In genomic region chr9:52678839-52679215, GRCm38 (mm10) we compare ENCODE assay signal across 8 mouse cellular contexts. TPM values are rescaled to one million over a fixed set of nuclear protein-coding genes. Genes with fewer than 3 reads are reported as not detected.
DNase-seq lines count a peak whose midpoint lies in the region; ATAC-seq lines count a peak whose summit lies in the region.
"Had no signal": no experiment of that assay in that cellular context is flagged by ENCODE, and none has a peak within 500 bp of the region (broad histone marks: within the 10 kb centered on the region; RNA-seq: fewer than 3 reads in every experiment).

No protein-coding gene starts in this region.

- 2% methylated on average over 10 of the region's 10 CpGs for WGBS in lung, embryonic 16.5 days
- WGBS in forebrain, embryonic 15.5 days, result under 1% methylated on average over 10 of the region's 10 CpGs
- WGBS in limb, embryonic 10.5 days, result 2% methylated on average over 10 of the region's 10 CpGs
- WGBS in stomach, embryonic 14.5 days, result 3% methylated on average over 10 of the region's 10 CpGs

- no peak overlapping the region for H3K27ac ChIP-seq in lung, embryonic 16.5 days (ENCODE audit: low read length)
- H3K27ac ChIP-seq in forebrain, embryonic 15.5 days (replicated peaks), result peak overlapping the region; percentile 70; the same call in 1 of the 2 replicates
- no peak overlapping the region for H3K27ac ChIP-seq in limb, embryonic 10.5 days
- H3K27ac ChIP-seq in stomach, embryonic 14.5 days (ENCODE audit: low read length), result no peak overlapping the region

- H3K9ac ChIP-seq in lung, embryonic 16.5 days (ENCODE audit: low read length), result no peak overlapping the region
- H3K9ac ChIP-seq in forebrain, embryonic 15.5 days (replicated peaks), result peak overlapping the region; percentile 72
- no peak overlapping the region for H3K9ac ChIP-seq in stomach, embryonic 14.5 days (replicated peaks; ENCODE audit: low read depth, low read length)

- peak overlapping the region; percentile 30 for H3K4me3 ChIP-seq in lung, embryonic 16.5 days (ENCODE audit: low read length)
- H3K4me3 ChIP-seq in forebrain, embryonic 15.5 days, result peak overlapping the region; percentile 56
- peak overlapping the region; percentile 50 for H3K4me3 ChIP-seq in limb, embryonic 10.5 days
- peak overlapping the region; percentile 32 for H3K4me3 ChIP-seq in stomach, embryonic 14.5 days (ENCODE audit: low read depth, low read length)
- H3K4me3 ChIP-seq: erythroblast, embryonic 14.5 days had no signal

- ATAC-seq in lung, embryonic 16.5 days (ENCODE audit: low read depth), result no peak
- peak; percentile 30 for ATAC-seq in forebrain, embryonic 15.5 days (replicated peaks)
- no peak for ATAC-seq in stomach, embryonic 14.5 days (ENCODE audit: insufficient number of reproducible peaks, insufficient read depth, low FRiP score, low read depth)

- peaks cover 37% of the 10 kb centered on the region for H3K27me3 ChIP-seq in lung, embryonic 16.5 days (ENCODE audit: control insufficient read depth, insufficient read depth, low read depth, low read length)
- H3K27me3 ChIP-seq in forebrain, embryonic 15.5 days, result peaks cover 27% of the 10 kb centered on the region; the same call in 1 of the 2 replicates
- H3K27me3 ChIP-seq in limb, embryonic 10.5 days (ENCODE audit: low read depth, poor library complexity, severe bottlenecking), result peaks cover 51% of the 10 kb centered on the region
- peaks cover 30% of the 10 kb centered on the region for H3K27me3 ChIP-seq in stomach, embryonic 14.5 days (ENCODE audit: control insufficient read depth, insufficient read depth, low read length)

- H3K36me3 ChIP-seq in lung, embryonic 16.5 days (ENCODE audit: control insufficient read depth, insufficient read depth, low read length), result no peaks in the 10 kb centered on the region
- no peaks in the 10 kb centered on the region for H3K36me3 ChIP-seq in forebrain, embryonic 15.5 days
- H3K36me3 ChIP-seq in limb, embryonic 10.5 days, result no peaks in the 10 kb centered on the region
- H3K36me3 ChIP-seq in stomach, embryonic 14.5 days (ENCODE audit: control insufficient read depth, insufficient read depth, low read length), result no peaks in the 10 kb centered on the region

- H3K4me1 ChIP-seq in lung, embryonic 16.5 days (replicated peaks; ENCODE audit: control insufficient read depth, insufficient read depth, low read length), result 0 out of 2 replicates have a peak, but pooled peaks cover 2% of the 10 kb centered on the region
- H3K4me1 ChIP-seq in forebrain, embryonic 15.5 days, result peaks cover 30% of the 10 kb centered on the region
- H3K4me1 ChIP-seq in limb, embryonic 10.5 days, result peaks cover 21% of the 10 kb centered on the region
- 0 out of 2 replicates have a peak, but pooled peaks cover 8% of the 10 kb centered on the region for H3K4me1 ChIP-seq in stomach, embryonic 14.5 days (ENCODE audit: control insufficient read depth, insufficient read depth, low read length)

- no peaks in the 10 kb centered on the region for H3K9me3 ChIP-seq in lung, embryonic 16.5 days (ENCODE audit: control insufficient read depth, low read length)
- no peaks in the 10 kb centered on the region for H3K9me3 ChIP-seq in forebrain, embryonic 15.5 days
- H3K9me3 ChIP-seq in limb, embryonic 10.5 days (replicated peaks), result no peaks in the 10 kb centered on the region
- H3K9me3 ChIP-seq in stomach, embryonic 14.5 days (ENCODE audit: control insufficient read depth, low read depth, low read length), result no peaks in the 10 kb centered on the region

- no peak for DNase-seq in lung, postnatal 25 days (ENCODE audit: low spot score)
- DNase-seq in limb, embryonic 10.5 days (ENCODE audit: low spot score), result peak; percentile 32
- no peak for DNase-seq in layer of hippocampus, adult 9-11 months
- DNase-seq in ovary, postnatal 10 days (ENCODE audit: low spot score), result no peak

- H3K4me2 ChIP-seq in lung, embryonic 16.5 days (ENCODE audit: low read depth, low read length), result peak overlapping the region; percentile 52
- peak overlapping the region; percentile 86 for H3K4me2 ChIP-seq in forebrain, embryonic 15.5 days (replicated peaks)
- peak overlapping the region; percentile 61 for H3K4me2 ChIP-seq in stomach, embryonic 14.5 days (replicated peaks; ENCODE audit: low read depth, low read length)

RNA-seq across cellular contexts. Expression of gene AI593442, which starts 0.8 kb away (rescaled TPM):
- 0.28 and 0.67 TPM in 2 replicates for polyA plus RNA-seq in lung, embryonic 16.5 days (2015; fragmentation: Nextera tagmentation; extraction: Ambion mirVana)
- polyA plus RNA-seq in forebrain, embryonic 15.5 days (2015; fragmentation: Nextera tagmentation; extraction: Ambion mirVana), result 25.3 and 26.1 TPM in 2 replicates
- polyA plus RNA-seq in limb, embryonic 10.5 days (2016; fragmentation: Nextera tagmentation; extraction: Ambion mirVana), result 0.11 TPM in 1 of 2 replicates, not detected in the other
- polyA plus RNA-seq in stomach, embryonic 14.5 days (2014; fragmentation: Nextera tagmentation; extraction: Ambion mirVana), result 0.60 and 0.98 TPM in 2 replicates

Comparison
In these comparisons a context has a peak if more than half of its experiments do, and no peak if none do; other contexts are left out.
1. RNA of gene AI593442, which starts 0.8 kb away (polyA plus RNA-seq): 25.3 to 26.1 TPM in forebrain, embryonic 15.5 days; 0.60 to 0.98 TPM in stomach, embryonic 14.5 days, 0.28 to 0.67 TPM in lung, embryonic 16.5 days and 0.11 TPM in limb, embryonic 10.5 days; every median in the first group is over 10 times any median in the second.
2. Peak in every context shown above with its lines, with median percentiles within 50 percentile points of each other: H3K4me2 ChIP-seq and H3K4me3 ChIP-seq.